Mouse (Mus musculus): ENCODE data around the gene Gm17334.

DNA sequence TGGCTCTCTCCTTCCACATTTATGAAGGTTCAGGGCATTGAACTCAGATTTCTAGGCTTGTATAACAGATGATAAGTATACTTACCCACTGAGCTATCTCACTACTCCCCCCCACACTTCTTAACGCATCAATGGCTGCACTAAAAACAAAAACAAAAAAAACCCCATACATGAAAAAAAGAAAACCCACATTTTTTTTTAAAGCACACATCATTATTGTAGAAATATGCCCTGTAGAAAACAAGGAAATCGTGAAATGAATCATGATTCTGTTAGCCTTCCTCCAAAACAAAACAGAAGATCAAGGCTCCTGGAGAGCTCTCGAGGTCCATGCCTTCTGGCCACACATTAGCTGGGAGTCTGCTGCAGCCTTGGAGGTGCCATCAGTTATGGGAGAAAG is 38.3 kb upstream of the Gm17334 start:
- TF ChIP-seq POLR2A (IDR thresholded peaks at IDR 0.05; ENCODE audit: low read depth, low read length) (no peak), CTCF (conservative IDR thresholded peaks at IDR 0.05; ENCODE audit: insufficient read depth, insufficient read length, low read depth, low read length) (no peak)

All from kidney, adult 2 months (tissue).